Mouse (Mus musculus) limb, embryonic 14.5 days (tissue): ENCODE data around the gene Ezh2. TPM values are rescaled to one million over a fixed set of nuclear protein-coding genes. Genes with fewer than 3 reads are reported as not detected.
"Not testable (repeated sequence)": the region's sequence is repeated elsewhere in the genome, so short reads cannot be mapped to it uniquely, and the experiment has no call there.

Experiments
- ATAC-seq: fragments of 200-750 bp; cut with Nextera tagmentation; 2 replicates; pipeline ENCODE4 v1.8.0; 2017; ENCODE audit warnings: low read depth, moderate number of reproducible peaks, moderate TSS enrichment; ENCODE audit not compliant: low FRiP score
- DNase-seq: peaks from one replicate; pipeline ENCODE4 v3.0.0-alpha.2; 2015; ENCODE audit warnings: low spot score
- H3K27ac ChIP-seq: fragments of 300-500 bp; sonication (generic); replicated peaks from 2 replicates; pipeline ENCODE4 v1.5.1; 2014; ENCODE audit warnings: low read depth, mild to moderate bottlenecking, low read length, moderate library complexity, mixed read lengths
- H3K27me3 ChIP-seq: fragments of 300-500 bp; sonication (generic); 2 replicates; pipeline ENCODE4 v1.6.1; 2014; ENCODE audit warnings: low read length, mixed read lengths; ENCODE audit not compliant: control insufficient read depth, insufficient read depth
- H3K36me3 ChIP-seq: fragments of 300-500 bp; sonication (generic); 2 replicates; pipeline ENCODE4 v1.6.1; 2014; ENCODE audit warnings: mild to moderate bottlenecking, low read length, moderate library complexity, mixed read lengths; ENCODE audit not compliant: control insufficient read depth, insufficient read depth
- H3K4me1 ChIP-seq: fragments of 300-500 bp; sonication (generic); 2 replicates; pipeline ENCODE4 v1.6.1; 2014; ENCODE audit warnings: antibody characterized with exemption, low read length, mixed read lengths; ENCODE audit not compliant: control insufficient read depth, insufficient read depth
- H3K4me2 ChIP-seq: fragments of 300-500 bp; sonication (generic); replicated peaks from 2 replicates; pipeline ENCODE4 v1.6.1; 2014; ENCODE audit warnings: low read depth, mild to moderate bottlenecking, low read length, moderate library complexity; ENCODE audit not compliant: severe bottlenecking
- H3K4me3 ChIP-seq: fragments of 300-500 bp; sonication (generic); replicated peaks from 2 replicates; pipeline ENCODE4 v1.5.1; 2014; ENCODE audit warnings: low read length
- H3K9ac ChIP-seq: fragments of 300-500 bp; sonication (generic); 2 replicates; pipeline ENCODE4 v1.6.1; 2014; ENCODE audit warnings: mild to moderate bottlenecking, low read depth, low read length, moderate library complexity; ENCODE audit not compliant: severe bottlenecking
- H3K9me3 ChIP-seq: fragments of 300-500 bp; sonication (generic); 2 replicates; pipeline ENCODE4 v1.6.1; 2016; ENCODE audit warnings: low read length; ENCODE audit not compliant: control insufficient read depth
- POLR2A ChIP-seq: fragments of 200-500 bp; IDR thresholded peaks from 2 replicates; pipeline ENCODE4 v1.8.0; 2012; ENCODE audit warnings: inconsistent platforms, mild to moderate bottlenecking, moderate library complexity, borderline replicate concordance; ENCODE audit not compliant: insufficient read depth, insufficient read length; ENCODE audit errors: extremely low read depth
- WGBS: fragments of 180-500 bp; shearing (Covaris S2); extraction: QIAGEN DNeasy Blood & Tissue Kit; methylation state at CpG from one replicate; pipeline ENCODE4 v1.1.7; 2014; 5-methylcytosine and 5-hydroxymethylcytosine counted together
- polyA plus RNA-seq, 2 experiments: library from polyadenylated mRNA; depleted of rRNA in 1 of 2; stranded (reverse) in 1 of 2; unstranded in 1 of 2; fragments of >200 nt; fragmentation: Nextera tagmentation in 1 of 2; extraction: Ambion mirVana in 1 of 2; gene quantifications; 2 replicates each; pipeline versions ENCODE4 v1.2.1 to v1.2.3; 2012 to 2014

Gene Ezh2
- polyA plus RNA-seq, 2 experiments, result 81.0 to 153 TPM

DNA sequence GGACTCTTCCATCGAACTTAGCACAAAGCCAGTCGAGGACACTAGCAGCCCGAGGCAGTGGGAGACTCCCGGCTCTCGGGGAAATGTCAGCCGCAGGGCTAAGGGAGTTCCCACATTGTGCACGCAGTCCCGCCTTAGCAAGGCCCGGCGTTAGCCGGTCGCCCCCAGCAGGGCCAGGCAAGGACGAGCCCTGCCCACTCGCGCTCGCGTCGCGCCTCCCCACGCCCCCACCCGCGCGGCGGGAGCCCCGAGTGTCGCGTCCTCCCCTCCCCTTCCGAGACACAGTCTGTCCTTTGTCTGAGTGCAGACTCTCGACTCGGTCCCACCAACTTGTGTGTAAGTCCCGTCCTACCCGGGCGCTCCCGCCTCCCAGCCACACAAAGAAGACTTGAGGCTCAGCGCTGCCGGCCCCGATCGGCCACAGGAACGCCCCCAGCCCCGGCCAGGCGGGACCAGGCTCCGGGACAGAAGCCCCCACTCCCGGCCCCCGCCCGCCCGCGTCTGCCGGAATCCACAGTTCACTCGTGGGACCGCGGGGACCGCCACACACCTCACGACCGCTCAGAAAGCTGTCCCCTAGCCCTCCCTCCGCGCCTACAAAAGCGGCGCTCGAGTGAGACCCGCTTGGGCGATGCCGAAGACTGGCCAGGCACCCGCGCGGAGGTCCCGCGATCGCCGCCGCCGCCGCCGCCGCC, 853 bp downstream of the Ezh2 start:
- Histone ChIP-seq H3K4me1 (peaks cover 9% of the 10 kb centered on the region), H3K4me2 (peak overlapping the region; percentile 73), H3K4me3 (peak overlapping the region; percentile 89), H3K36me3 (no peaks in the 10 kb centered on the region), H3K27ac (peak overlapping the region; percentile 99), H3K27me3 (no peaks in the 10 kb centered on the region), H3K9me3 (no peaks in the 10 kb centered on the region), H3K9ac (peak overlapping the region; percentile 99)
- peak; percentile 43 for ATAC-seq
- WGBS, result 0% methylated on average over 31 of the region's 74 CpGs
- TF ChIP-seq POLR2A, result peak; percentile 21; the same call in 1 of the 2 replicates
- peak; percentile 55 for DNase-seq

DNA sequence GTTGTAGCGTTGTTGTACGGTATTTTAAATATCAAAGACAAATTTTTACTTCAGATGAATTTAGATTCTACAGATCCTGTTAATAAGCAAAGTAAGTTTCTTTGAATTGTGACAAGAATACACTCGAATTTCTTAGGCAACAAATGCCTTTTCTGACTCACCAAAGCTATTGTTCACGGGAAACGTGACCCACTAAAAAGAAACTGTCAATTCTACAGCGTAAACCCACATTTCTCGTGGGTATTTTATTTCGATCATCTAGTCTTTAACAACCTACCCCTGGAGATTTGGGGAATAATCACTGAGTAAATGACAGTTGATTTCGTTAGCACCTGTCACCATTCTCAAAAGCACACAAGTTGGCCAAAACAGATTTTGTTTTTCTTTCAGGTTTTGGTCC, 1.6 kb downstream of the Ezh2 start:
- no peaks in the 10 kb centered on the region for H3K27me3 ChIP-seq
- no peaks in the 10 kb centered on the region for H3K9me3 ChIP-seq
- ATAC-seq, result no peak
- no peak for DNase-seq
- peak overlapping the region; percentile 99 for H3K9ac ChIP-seq
- H3K4me1 ChIP-seq, result peaks cover 9% of the 10 kb centered on the region
- no peaks in the 10 kb centered on the region for H3K36me3 ChIP-seq
- 7% methylated on average over 9 of the region's 9 CpGs for WGBS
- H3K4me3 ChIP-seq, result peak overlapping the region; percentile 89
- no peak for TF ChIP-seq POLR2A
- H3K27ac ChIP-seq, result peak overlapping the region; percentile 99
- peak overlapping the region; percentile 73 for H3K4me2 ChIP-seq

DNA sequence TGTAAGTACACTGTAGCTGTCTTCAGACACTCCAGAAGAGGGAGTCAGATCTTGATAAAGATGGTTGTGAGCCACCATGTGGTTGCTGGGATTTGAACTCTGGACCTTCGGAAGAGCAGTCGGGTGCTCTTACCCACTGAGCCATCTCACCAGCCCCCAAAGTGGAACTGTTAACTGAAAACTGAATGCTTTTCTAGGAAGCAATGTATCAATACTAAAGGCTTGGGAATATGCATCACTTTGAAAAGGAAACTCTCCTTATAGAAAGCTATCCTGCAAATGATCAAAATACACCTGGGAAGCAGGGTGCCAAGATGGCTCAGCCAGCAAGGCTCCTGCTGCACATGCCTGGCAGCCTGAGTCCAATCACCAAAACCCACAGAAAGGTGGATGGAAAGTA, 7.8 kb downstream of the Ezh2 start:
- H3K27me3 ChIP-seq, H3K36me3 ChIP-seq, H3K4me1 ChIP-seq, DNase-seq, H3K4me2 ChIP-seq, H3K9me3 ChIP-seq, H3K9ac ChIP-seq, H3K4me3 ChIP-seq, H3K27ac ChIP-seq, ATAC-seq: not testable (repeated sequence)
- WGBS, result 95% methylated on average over 2 of the region's 2 CpGs

DNA sequence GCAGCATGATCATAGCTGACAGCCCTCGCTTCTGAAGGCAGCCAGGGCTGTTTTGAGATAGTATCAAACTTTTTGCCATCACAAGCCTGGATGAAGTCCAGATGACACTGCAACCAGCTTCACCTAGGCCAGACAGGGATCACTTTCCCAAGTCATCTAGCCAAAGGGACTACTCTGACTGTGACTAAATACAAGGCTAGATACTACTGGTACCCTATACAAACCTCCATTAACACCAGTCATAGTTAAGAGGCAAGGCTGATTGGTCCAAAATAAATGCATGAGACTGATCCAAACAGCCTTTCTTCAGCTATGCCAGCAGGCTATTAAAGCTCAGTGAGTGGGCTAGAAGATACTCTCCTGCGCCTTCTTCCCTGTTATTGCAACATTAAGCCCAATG, 22.3 kb downstream of the Ezh2 start:
- H3K4me1 ChIP-seq, result no peaks in the 10 kb centered on the region
- no peaks in the 10 kb centered on the region for H3K27me3 ChIP-seq
- no peak overlapping the region for H3K4me2 ChIP-seq
- no peak overlapping the region for H3K4me3 ChIP-seq
- H3K36me3 ChIP-seq, result peaks cover 38% of the 10 kb centered on the region
- H3K9ac ChIP-seq, result no peak overlapping the region
- WGBS, result 93% methylated on average over 2 of the region's 2 CpGs
- TF ChIP-seq POLR2A, result no peak
- DNase-seq, result no peak
- no peak overlapping the region for H3K27ac ChIP-seq
- H3K9me3 ChIP-seq, result no peaks in the 10 kb centered on the region
- ATAC-seq, result no peak

DNA sequence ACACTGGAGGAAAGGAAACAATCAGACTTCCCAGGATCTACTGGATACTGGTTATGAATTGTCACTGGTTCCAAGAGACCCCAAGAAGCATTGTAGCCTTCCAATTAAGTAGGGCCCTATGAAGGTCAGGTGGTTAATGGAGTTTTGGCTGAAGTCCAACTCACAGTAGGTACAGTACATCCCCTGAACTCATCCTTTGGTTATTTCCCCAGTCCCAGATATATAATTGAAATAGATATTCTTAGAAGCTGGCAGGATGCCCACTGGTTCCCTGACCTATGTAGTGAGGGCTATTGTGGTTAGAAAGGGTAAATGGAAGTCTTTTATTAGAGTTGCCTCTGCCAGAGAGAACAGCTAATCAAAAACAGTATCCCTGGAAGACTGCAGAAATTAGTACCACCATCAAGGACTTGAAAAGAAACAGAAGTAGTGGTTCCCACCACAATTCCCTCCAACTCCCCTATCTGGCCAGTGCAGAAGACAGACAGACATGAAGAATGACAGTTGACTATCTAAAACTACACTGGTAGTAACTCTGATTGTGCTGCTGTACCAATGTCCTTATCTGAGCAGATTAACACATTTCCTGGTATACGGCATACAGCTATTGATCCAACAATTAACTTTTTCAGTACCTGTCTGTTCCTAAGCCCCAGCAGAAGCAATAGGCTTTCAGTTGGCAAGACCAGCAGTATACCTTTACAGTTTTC, 29.7 kb downstream of the Ezh2 start:
- Histone ChIP-seq H3K4me2 (no peak overlapping the region), H3K27ac (no peak overlapping the region), H3K9ac (no peak overlapping the region), H3K9me3 (no peaks in the 10 kb centered on the region), H3K4me1 (no peaks in the 10 kb centered on the region), H3K4me3 (no peak overlapping the region), H3K36me3 (peaks cover 63% of the 10 kb centered on the region), H3K27me3 (no peaks in the 10 kb centered on the region)
- 87% methylated on average over 1 of the region's 1 CpGs for WGBS
- ATAC-seq (no peak), DNase-seq (no peak)
- no peak for TF ChIP-seq POLR2A

DNA sequence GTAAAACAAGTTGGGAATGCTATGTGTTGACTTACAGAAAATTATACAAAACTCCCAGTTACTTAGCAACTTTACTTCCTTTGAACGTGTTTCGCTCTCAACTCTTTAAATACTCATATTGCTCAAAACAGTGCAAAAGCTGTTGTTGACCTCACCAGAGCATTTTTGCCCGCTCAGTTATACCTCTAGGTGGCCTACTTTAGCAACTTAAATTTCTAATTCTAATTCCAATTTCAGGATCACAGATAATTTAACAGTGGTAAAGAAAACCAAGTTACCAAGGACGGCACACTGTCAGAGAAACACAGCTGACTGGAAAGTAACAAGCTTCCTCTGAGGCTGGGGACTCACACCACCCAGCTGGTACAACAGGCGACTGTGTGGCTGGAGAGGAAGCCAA, 33.7 kb downstream of the Ezh2 start:
- TF ChIP-seq POLR2A, result no peak
- no peak overlapping the region for H3K27ac ChIP-seq
- H3K27me3 ChIP-seq, result no peaks in the 10 kb centered on the region
- WGBS, result 90% methylated on average over 5 of the region's 5 CpGs
- H3K4me2 ChIP-seq, result no peak overlapping the region
- no peaks in the 10 kb centered on the region for H3K4me1 ChIP-seq
- DNase-seq (no peak), ATAC-seq (no peak)
- H3K9me3 ChIP-seq, result no peaks in the 10 kb centered on the region
- no peak overlapping the region for H3K4me3 ChIP-seq
- H3K9ac ChIP-seq, result no peak overlapping the region
- H3K36me3 ChIP-seq, result peaks cover 45% of the 10 kb centered on the region
